15 mouse cellular contexts compared by ENCODE assay signal in genomic region chr9:60715828-60716227, GRCm38 (mm10). TPM values are rescaled to one million over a fixed set of nuclear protein-coding genes. Genes with fewer than 3 reads are reported as not detected.
A peak's percentile ranks its signal among the peaks of the same experiment; 100 is the strongest.
DNase-seq lines count a peak whose midpoint lies in the region; ATAC-seq and TF ChIP-seq lines count a peak whose summit lies in the region.
"Had no signal": no experiment of that assay in that cellular context is flagged by ENCODE, and none has a peak within 500 bp of the region (broad histone marks: within the 10 kb centered on the region; RNA-seq: fewer than 3 reads in every experiment).

No protein-coding gene starts in this region.

- ATAC-seq in forebrain, embryonic 14.5 days: no peak
- ATAC-seq in forebrain, embryonic 12.5 days (ENCODE audit: low FRiP score): no peak
- ATAC-seq in kidney, embryonic 14.5 days (ENCODE audit: low FRiP score, low TSS enrichment): no peak
- no peak for ATAC-seq in midbrain, embryonic 11.5 days (ENCODE audit: low FRiP score)
- ATAC-seq: forebrain, embryonic 13.5 days; liver, embryonic 12.5 days had no signal

- H3K27me3 ChIP-seq in forebrain, embryonic 14.5 days (replicated peaks; ENCODE audit: control insufficient read depth, insufficient read depth, low read length): no peaks in the 10 kb centered on the region
- peaks cover 27% of the 10 kb centered on the region for H3K27me3 ChIP-seq in forebrain, embryonic 12.5 days
- no peaks in the 10 kb centered on the region for H3K27me3 ChIP-seq in kidney, embryonic 14.5 days (ENCODE audit: control insufficient read depth, insufficient read depth, low read length)
- peaks cover 45% of the 10 kb centered on the region for H3K27me3 ChIP-seq in E14TG2a.4 (ENCODE audit: insufficient read depth, low read length)
- no peaks in the 10 kb centered on the region for H3K27me3 ChIP-seq in midbrain, embryonic 11.5 days (ENCODE audit: control insufficient read depth, insufficient read depth, low read length)

- peak; percentile 10 for DNase-seq in forebrain, embryonic 14.5 days (ENCODE audit: low spot score)
- DNase-seq in kidney, postnatal 4 days: peak; percentile 33 to 49
- DNase-seq in frontal cortex, postnatal 10 days (ENCODE audit: low spot score in 2 of 2): no peak
- DNase-seq in midbrain, embryonic 11.5 days (ENCODE audit: low spot score, missing footprints): no peak
- DNase-seq: gastrocnemius, postnatal 14 days; spleen, adult 18-20 months had no signal

- no peak overlapping the region for H3K9ac ChIP-seq in forebrain, embryonic 14.5 days (ENCODE audit: low read length)
- no peak overlapping the region for H3K9ac ChIP-seq in forebrain, embryonic 12.5 days
- H3K9ac ChIP-seq in kidney, embryonic 14.5 days (ENCODE audit: low read depth, low read length): no peak overlapping the region
- no peak overlapping the region for H3K9ac ChIP-seq in midbrain, embryonic 11.5 days (ENCODE audit: low read length)
- H3K9ac ChIP-seq: embryonic facial prominence, embryonic 13.5 days; forebrain, embryonic 13.5 days; hindbrain, embryonic 12.5 days; liver, embryonic 12.5 days had no signal

- 0 out of 2 replicates have a peak, but pooled peaks cover 2% of the 10 kb centered on the region for H3K4me1 ChIP-seq in forebrain, embryonic 14.5 days (ENCODE audit: control insufficient read depth, insufficient read depth, low read length)
- peaks cover 6% of the 10 kb centered on the region; the same call in 1 of the 2 replicates for H3K4me1 ChIP-seq in forebrain, embryonic 12.5 days
- H3K4me1 ChIP-seq in kidney, embryonic 14.5 days (ENCODE audit: control insufficient read depth, insufficient read depth, low read length): peaks cover 6% of the 10 kb centered on the region; the same call in 1 of the 2 replicates
- peaks cover 4% of the 10 kb centered on the region; the same call in 1 of the 2 replicates for H3K4me1 ChIP-seq in E14TG2a.4 (replicated peaks; ENCODE audit: low read depth, low read length)
- H3K4me1 ChIP-seq in embryonic fibroblast, embryonic 13.5 days (ENCODE audit: control insufficient read depth, insufficient read depth, low read length): no peaks in the 10 kb centered on the region
- no peaks in the 10 kb centered on the region for H3K4me1 ChIP-seq in midbrain, embryonic 11.5 days (ENCODE audit: control insufficient read depth, insufficient read depth, low read length)
- H3K4me1 ChIP-seq: liver, embryonic 12.5 days had no signal

- no peak overlapping the region for H3K27ac ChIP-seq in forebrain, embryonic 14.5 days (ENCODE audit: low read depth, low read length)
- H3K27ac ChIP-seq in forebrain, embryonic 12.5 days: no peak overlapping the region
- no peak overlapping the region for H3K27ac ChIP-seq in kidney, embryonic 14.5 days (ENCODE audit: low read depth, low read length)
- no peak overlapping the region for H3K27ac ChIP-seq in embryonic fibroblast, embryonic 13.5 days (ENCODE audit: insufficient read depth, low read length)
- H3K27ac ChIP-seq in midbrain, embryonic 11.5 days (ENCODE audit: low read depth, low read length): no peak overlapping the region
- H3K27ac ChIP-seq: embryonic facial prominence, embryonic 13.5 days; forebrain, embryonic 13.5 days; hindbrain, embryonic 12.5 days; liver, embryonic 12.5 days had no signal

- no peak overlapping the region for H3K4me3 ChIP-seq in forebrain, embryonic 14.5 days (ENCODE audit: low read depth, low read length)
- no peak overlapping the region for H3K4me3 ChIP-seq in forebrain, embryonic 12.5 days (replicated peaks)
- H3K4me3 ChIP-seq in kidney, embryonic 14.5 days (ENCODE audit: low read length): no peak overlapping the region
- H3K4me3 ChIP-seq in E14TG2a.4 (replicated peaks; ENCODE audit: low read length): no peak overlapping the region
- no peak overlapping the region for H3K4me3 ChIP-seq in embryonic fibroblast, embryonic 13.5 days (ENCODE audit: insufficient read depth, low read length)
- H3K4me3 ChIP-seq in midbrain, embryonic 11.5 days (ENCODE audit: low read depth, low read length): no peak overlapping the region
- H3K4me3 ChIP-seq: embryonic facial prominence, embryonic 13.5 days; forebrain, embryonic 13.5 days; hindbrain, embryonic 12.5 days; liver, embryonic 12.5 days had no signal

- TF ChIP-seq POLR2A in embryonic fibroblast, embryonic 13.5 days (IDR thresholded peaks at IDR 0.05; ENCODE audit: low read depth, low read length): no peak

- WGBS in forebrain, embryonic 14.5 days: 52% methylated on average over 5 of the region's 5 CpGs
- 64% methylated on average over 5 of the region's 5 CpGs for WGBS in forebrain, embryonic 12.5 days
- WGBS in kidney, embryonic 14.5 days: 56% methylated on average over 5 of the region's 5 CpGs
- 64% methylated on average over 5 of the region's 5 CpGs for WGBS in midbrain, embryonic 11.5 days

- H3K4me2 ChIP-seq in forebrain, embryonic 14.5 days (ENCODE audit: low read length): no peak overlapping the region
- no peak overlapping the region for H3K4me2 ChIP-seq in forebrain, embryonic 12.5 days
- H3K4me2 ChIP-seq in kidney, embryonic 14.5 days (replicated peaks; ENCODE audit: low read depth, low read length): no peak overlapping the region
- no peak overlapping the region for H3K4me2 ChIP-seq in midbrain, embryonic 11.5 days
- H3K4me2 ChIP-seq: embryonic facial prominence, embryonic 13.5 days; forebrain, embryonic 13.5 days; hindbrain, embryonic 12.5 days; liver, embryonic 12.5 days had no signal

- peak; percentile 28 for TF ChIP-seq CTCF in E14TG2a.4 (conservative IDR thresholded peaks at IDR 0.05; ENCODE audit: low read length)
- 0 out of 2 replicates have a peak, but pooled peaks have one; percentile 9 for TF ChIP-seq CTCF in embryonic fibroblast, embryonic 13.5 days (IDR thresholded peaks at IDR 0.05; ENCODE audit: borderline replicate concordance, insufficient read depth, low read length)

- no peaks in the 10 kb centered on the region; the same call in 1 of the 2 replicates for H3K9me3 ChIP-seq in forebrain, embryonic 14.5 days (replicated peaks; ENCODE audit: control insufficient read depth, low read length)
- no peaks in the 10 kb centered on the region for H3K9me3 ChIP-seq in forebrain, embryonic 12.5 days
- no peaks in the 10 kb centered on the region for H3K9me3 ChIP-seq in kidney, embryonic 14.5 days (ENCODE audit: control insufficient read depth, low read length)
- H3K9me3 ChIP-seq in E14TG2a.4 (ENCODE audit: low read length): no peaks in the 10 kb centered on the region
- no peaks in the 10 kb centered on the region for H3K9me3 ChIP-seq in midbrain, embryonic 11.5 days (ENCODE audit: control insufficient read depth, low read length)
- H3K9me3 ChIP-seq: embryonic facial prominence, embryonic 13.5 days; forebrain, embryonic 13.5 days; G1E; hindbrain, embryonic 12.5 days; liver, embryonic 12.5 days had no signal

- no peaks in the 10 kb centered on the region for H3K36me3 ChIP-seq in forebrain, embryonic 14.5 days (ENCODE audit: control insufficient read depth, insufficient read depth, low read length)
- H3K36me3 ChIP-seq in forebrain, embryonic 12.5 days (replicated peaks): no peaks in the 10 kb centered on the region
- H3K36me3 ChIP-seq in kidney, embryonic 14.5 days (ENCODE audit: control insufficient read depth, insufficient read depth, low read length): no peaks in the 10 kb centered on the region
- no peaks in the 10 kb centered on the region for H3K36me3 ChIP-seq in E14TG2a.4 (ENCODE audit: insufficient read depth, low read length)
- H3K36me3 ChIP-seq in midbrain, embryonic 11.5 days (ENCODE audit: control insufficient read depth, insufficient read depth, low read length): no peaks in the 10 kb centered on the region
- H3K36me3 ChIP-seq: embryonic facial prominence, embryonic 13.5 days; G1E; hindbrain, embryonic 12.5 days; liver, embryonic 12.5 days had no signal

RNA-seq across cellular contexts. Expression of gene Larp6, which starts 3.0 kb away (rescaled TPM):
- polyA plus RNA-seq in forebrain, embryonic 14.5 days (2014; fragmentation: Nextera tagmentation; extraction: Ambion mirVana): 5.9 and 7.8 TPM in 2 replicates
- polyA plus RNA-seq in forebrain, embryonic 12.5 days (2016; fragmentation: Nextera tagmentation; extraction: Ambion mirVana): 2.2 and 3.0 TPM in 2 replicates
- polyA plus RNA-seq in kidney, embryonic 14.5 days (2014; fragmentation: Nextera tagmentation; extraction: Ambion mirVana): 1.3 and 2.3 TPM in 2 replicates
- 2.1 and 3.4 TPM in 2 replicates for polyA plus RNA-seq in embryonic fibroblast, embryonic 13.5 days (2011; ENCODE audit: insufficient read length, low read depth, missing spikeins)
- polyA plus RNA-seq in midbrain, embryonic 11.5 days (2014; fragmentation: Nextera tagmentation; extraction: Ambion mirVana): 2.5 and 2.9 TPM in 2 replicates
- polyA plus RNA-seq: G1E had no signal

RNA-seq across cellular contexts. Expression of gene Lrrc49, which starts 27.9 kb away (rescaled TPM):
- 72.3 and 78.7 TPM in 2 replicates for polyA plus RNA-seq in forebrain, embryonic 14.5 days (2014; fragmentation: Nextera tagmentation; extraction: Ambion mirVana)
- polyA plus RNA-seq in forebrain, embryonic 12.5 days (2016; fragmentation: Nextera tagmentation; extraction: Ambion mirVana): 62.4 and 67.4 TPM in 2 replicates
- 15.7 and 20.9 TPM in 2 replicates for polyA plus RNA-seq in kidney, embryonic 14.5 days (2014; fragmentation: Nextera tagmentation; extraction: Ambion mirVana)
- polyA plus RNA-seq in embryonic fibroblast, embryonic 13.5 days (2011; ENCODE audit: insufficient read length, low read depth, missing spikeins): 11.0 and 16.6 TPM in 2 replicates
- polyA plus RNA-seq in midbrain, embryonic 11.5 days (2014; fragmentation: Nextera tagmentation; extraction: Ambion mirVana): 51.6 and 56.0 TPM in 2 replicates

Comparison
In these comparisons a context has a peak if more than half of its experiments do, and no peak if none do; other contexts are left out.
1. DNase-seq: peak in forebrain, embryonic 14.5 days (single experiment) and kidney, postnatal 4 days (2 of 2); none in frontal cortex, postnatal 10 days (0 of 2) and midbrain, embryonic 11.5 days (single experiment).